Mouse (Mus musculus) bone marrow, adult 2 months (tissue): ENCODE data around the gene Fam199x. TPM values are rescaled to one million over a fixed set of nuclear protein-coding genes. Genes with fewer than 3 reads are reported as not detected.

Experiments
- H3K27ac ChIP-seq: fragments of 200-500 bp; 2 replicates; pipeline ENCODE4 v1.5.1; 2012; ENCODE audit warnings: low read depth, mild to moderate bottlenecking, control low read depth, inconsistent platforms, low read length; ENCODE audit not compliant: control insufficient read depth, poor library complexity, insufficient read depth
- H3K4me1 ChIP-seq: fragments of 200-500 bp; 2 replicates; pipeline ENCODE4 v1.6.1; 2011; ENCODE audit warnings: low read length; ENCODE audit not compliant: control insufficient read depth, insufficient read depth
- H3K4me3 ChIP-seq: fragments of 200-500 bp; replicated peaks from 2 replicates; pipeline ENCODE3; 2011; ENCODE audit warnings: mild to moderate bottlenecking, low read depth, low read length, control low read depth; ENCODE audit not compliant: control insufficient read depth
- CTCF ChIP-seq: fragments of 200-500 bp; IDR thresholded peaks from 2 replicates; pipeline ENCODE4 v1.5.1; 2011; ENCODE audit warnings: low read length, control low read depth; ENCODE audit not compliant: control insufficient read depth, insufficient read depth
- POLR2A ChIP-seq: fragments of 200-500 bp; IDR thresholded peaks from 2 replicates; pipeline ENCODE4 v1.6.1; 2011; ENCODE audit warnings: low read depth, mild to moderate bottlenecking, control low read depth, low read length, borderline replicate concordance; ENCODE audit not compliant: control insufficient read depth
- WGBS: fragments of 180-500 bp; shearing (Covaris S2); methylation state at CpG from one replicate; pipeline ENCODE4 v1.1.7; 2018; 5-methylcytosine and 5-hydroxymethylcytosine counted together
- polyA plus RNA-seq: library from polyadenylated mRNA; stranded (reverse); fragments of >200 nt; gene quantifications from 2 replicates; pipeline ENCODE4 v1.2.4, GENCODE M21; 2011; ENCODE audit warnings: low replicate concordance; ENCODE audit not compliant: missing spikeins, insufficient read depth, insufficient read length

Fam199x gene
- 0.43 and 1.6 TPM in 2 replicates for polyA plus RNA-seq

DNA sequence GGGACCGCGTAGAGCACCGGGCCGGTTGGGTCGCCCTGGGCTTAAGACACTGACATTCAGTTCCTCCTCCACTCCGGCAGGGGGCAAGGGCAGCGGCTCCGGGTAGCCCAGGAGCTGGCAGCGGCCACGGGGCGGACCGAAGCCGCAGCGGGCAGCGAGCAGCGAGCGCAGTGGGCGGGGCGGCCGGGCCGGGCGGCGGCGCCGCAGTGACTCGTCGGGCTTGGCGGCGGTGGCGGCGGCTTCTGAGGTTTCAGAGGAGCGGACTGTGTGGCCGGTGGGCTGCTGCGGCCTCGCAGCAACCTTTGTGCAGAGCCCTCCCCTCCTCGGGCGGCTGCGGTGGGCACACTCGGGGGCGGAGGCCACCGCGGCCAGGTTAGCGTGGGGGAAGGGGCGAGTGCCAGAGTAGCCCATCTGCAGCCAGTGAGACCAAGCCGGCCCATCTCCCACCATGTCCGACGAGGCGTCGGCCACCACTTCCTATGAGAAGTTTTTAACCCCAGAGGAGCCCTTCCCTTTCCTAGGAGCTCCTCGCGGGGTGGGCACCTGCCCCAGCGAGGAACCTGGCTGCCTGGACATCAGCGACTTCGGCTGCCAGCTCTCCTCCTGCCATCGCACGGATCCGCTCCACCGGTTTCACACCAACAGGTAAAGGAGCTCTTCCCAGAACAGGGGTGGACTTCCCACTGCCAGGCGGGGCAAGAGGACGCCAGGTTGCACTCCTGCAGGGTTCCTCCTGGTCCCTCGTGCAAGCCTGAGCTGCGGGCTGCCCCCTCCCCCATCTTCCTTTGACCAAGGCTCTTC is at the start of gene Fam199x:
TSS of gene Fam199x (plus strand) at position 170 of the 801 bp plus-strand sequence.
- no peaks in the 10 kb centered on the region for H3K4me1 ChIP-seq
- WGBS = 17% methylated on average over 35 of the region's 62 CpGs
- H3K27ac ChIP-seq = no peak within 1 kb of the TSS
- TF ChIP-seq CTCF = peak; percentile 50; the same call in 1 of the 2 replicates
- no peak for TF ChIP-seq POLR2A
- peak within 1 kb of the TSS; percentile 79 for H3K4me3 ChIP-seq

GRCm38 (mm10) chrX:137015099-137015709 is 34.2 kb upstream of the Fam199x start:
- Histone ChIP-seq H3K27ac (no peak overlapping the region), H3K4me1 (no peaks in the 10 kb centered on the region), H3K4me3 (no peak overlapping the region)
- TF ChIP-seq POLR2A (no peak), CTCF (0 out of 2 replicates have a peak, but pooled peaks have one; percentile 19)
- 50% methylated on average over 6 of the region's 6 CpGs for WGBS

DNA sequence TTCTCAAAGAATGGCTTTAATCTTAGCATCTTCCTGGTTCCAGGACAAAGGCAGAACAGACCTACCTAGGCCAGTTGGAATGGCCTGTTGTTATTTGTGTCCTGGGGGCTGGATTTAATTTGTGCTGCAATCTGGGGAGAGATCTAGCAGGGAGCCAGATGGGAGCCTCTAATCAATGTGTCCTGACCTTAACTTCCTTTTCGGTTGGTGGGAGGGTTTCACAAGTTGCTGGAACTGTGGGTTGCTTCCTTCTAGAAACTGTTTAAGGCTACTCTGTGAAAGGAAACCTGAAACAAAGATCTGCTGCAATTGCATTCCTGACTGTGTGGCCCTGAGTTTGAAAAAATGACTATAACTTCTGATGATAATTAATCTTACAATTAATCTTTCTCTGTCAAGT is 31.7 kb upstream of the Fam199x start:
- Histone ChIP-seq H3K27ac (no peak overlapping the region), H3K4me1 (no peaks in the 10 kb centered on the region), H3K4me3 (no peak overlapping the region)
- TF ChIP-seq POLR2A = no peak
- no peak for TF ChIP-seq CTCF
- WGBS = 29% methylated on average over 1 of the region's 1 CpGs

- H3K27ac ChIP-seq = no peak overlapping the region
- TF ChIP-seq POLR2A = no peak
- no peak for TF ChIP-seq CTCF
- WGBS = 10% methylated on average over 1 of the region's 1 CpGs
- H3K4me3 ChIP-seq = no peak overlapping the region
- no peaks in the 10 kb centered on the region for H3K4me1 ChIP-seq
Measured at GRCm38 (mm10) chrX:137019310-137019709, 30.1 kb upstream of the Fam199x start.

- H3K27ac ChIP-seq = no peak overlapping the region
- 98% methylated on average over 8 of the region's 8 CpGs for WGBS
Measured at GRCm38 (mm10) chrX:137030916-137031315, 18.5 kb upstream of the Fam199x start.

GRCm38 (mm10) chrX:137031726-137032125 is 17.7 kb upstream of the Fam199x start:
- no peak overlapping the region for H3K27ac ChIP-seq
- 84% methylated on average over 5 of the region's 5 CpGs for WGBS
- no peak for TF ChIP-seq CTCF
- TF ChIP-seq POLR2A = no peak

More at GRCm38 (mm10) chrX:137030916-137031315, 18.5 kb upstream of the Fam199x start:
- Histone ChIP-seq H3K4me1 (no peaks in the 10 kb centered on the region), H3K4me3 (no peak overlapping the region)
- TF ChIP-seq CTCF (no peak), POLR2A (no peak)

DNA sequence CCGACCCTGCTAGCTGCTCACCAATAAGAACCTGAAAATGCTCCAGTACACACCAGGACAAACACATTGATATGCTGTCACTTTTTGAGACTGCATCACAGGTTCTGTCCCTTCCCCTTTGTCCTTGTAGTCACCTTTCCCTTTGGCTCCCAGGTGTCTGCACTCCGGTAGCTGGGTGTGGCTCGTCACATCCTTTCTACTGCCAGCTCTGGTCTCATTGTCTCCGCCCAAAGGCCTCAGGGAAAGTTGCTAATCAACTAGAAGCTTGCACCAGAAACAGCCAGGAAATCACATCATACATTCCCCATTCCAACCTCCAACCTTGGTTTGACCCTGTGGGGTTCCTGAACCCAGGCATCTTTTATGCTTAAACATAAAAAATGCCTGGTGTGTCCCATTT is 15.1 kb upstream of the Fam199x start:
- 66% methylated on average over 4 of the region's 4 CpGs for WGBS
- H3K4me3 ChIP-seq = no peak overlapping the region
- H3K4me1 ChIP-seq = no peaks in the 10 kb centered on the region; the same call in 1 of the 2 replicates
- no peak overlapping the region for H3K27ac ChIP-seq
- TF ChIP-seq POLR2A (no peak), CTCF (no peak)

More at GRCm38 (mm10) chrX:137031726-137032125, 17.7 kb upstream of the Fam199x start:
- Histone ChIP-seq H3K4me1 (no peaks in the 10 kb centered on the region), H3K4me3 (no peak overlapping the region)

DNA sequence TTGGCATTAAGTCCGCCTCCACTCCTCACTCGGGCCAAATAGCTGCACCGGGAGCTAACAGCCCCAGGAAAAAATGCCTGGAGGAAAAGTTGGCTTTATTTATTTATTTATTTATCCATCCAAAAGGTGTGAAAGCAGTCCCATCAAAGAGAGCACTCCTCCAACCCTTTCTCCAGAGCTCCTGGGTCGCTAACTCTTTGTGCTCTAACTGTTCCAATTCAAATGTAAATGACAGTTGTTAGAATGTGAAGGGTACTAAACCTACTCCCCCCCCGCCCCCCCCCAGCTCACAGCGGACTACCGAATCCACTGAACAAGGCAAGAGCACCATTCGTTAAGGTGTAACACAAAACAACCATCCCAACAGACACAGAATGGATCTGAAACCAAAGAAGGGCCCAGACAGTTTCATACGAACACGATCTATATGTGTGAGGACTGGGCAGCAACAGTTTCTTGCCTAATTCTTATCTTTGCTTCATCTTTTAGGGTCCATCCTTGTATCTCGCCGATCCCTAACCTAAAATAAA is 11.9 kb upstream of the Fam199x start:
- no peak for TF ChIP-seq POLR2A
- no peak for TF ChIP-seq CTCF
- WGBS = 14% methylated on average over 12 of the region's 12 CpGs
- Histone ChIP-seq H3K27ac (no peak overlapping the region), H3K4me1 (no peaks in the 10 kb centered on the region; the same call in 1 of the 2 replicates), H3K4me3 (peak overlapping the region; percentile 93)
